Mouse (Mus musculus): Measurements from ENCODE around the gene D930048N14Rik. TPM values are rescaled to one million over a fixed set of nuclear protein-coding genes. Genes with fewer than 3 reads are reported as not detected.

The D930048N14Rik gene
- total and polyA plus RNA-seq, 3 experiments, result 0.39 to 2.1 TPM; not detected in 1

DNA sequence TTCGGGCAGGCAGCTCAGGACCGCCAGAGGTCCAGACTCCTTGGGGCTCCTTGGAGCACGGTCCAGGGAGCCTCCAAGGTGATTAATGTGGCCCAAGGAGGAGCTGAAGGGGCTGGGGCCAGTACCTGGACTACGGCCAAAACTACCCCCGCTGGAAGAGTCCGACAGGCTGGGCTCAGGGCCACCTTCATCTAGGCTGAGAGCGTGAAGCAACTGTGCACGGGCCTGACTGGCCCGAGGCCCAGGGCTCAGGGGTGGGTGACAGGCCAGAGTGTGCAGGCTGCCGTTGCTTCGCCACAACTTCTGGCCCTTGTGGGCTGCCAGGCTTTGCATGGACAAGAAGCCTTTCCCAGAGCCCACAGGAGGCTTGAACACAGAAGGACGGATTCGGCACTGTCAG, 5.5 kb upstream of the D930048N14Rik start:
- Histone ChIP-seq H3K4me3 (ENCODE audit: control insufficient read depth in 1 of 2, insufficient read depth in 1 of 2, low read depth in 2 of 2, low read length in 2 of 2) (no peak overlapping the region), H3K79me2 (ENCODE audit: control insufficient read depth, insufficient read depth, low read length, poor library complexity) (peaks cover under 1% of the 10 kb centered on the region; the same call in 1 of the 2 replicates), H3K9me3 (replicated peaks; ENCODE audit: insufficient read depth, low read length) (no peaks in the 10 kb centered on the region), H3K36me3 (ENCODE audit: control insufficient read depth in 1 of 2, insufficient read depth in 2 of 2, low read length in 2 of 2) (no peaks in the 10 kb centered on the region), H3K27ac (ENCODE audit: control insufficient read depth, low read depth, low read length) (no peak overlapping the region), H3K4me1 (ENCODE audit: control insufficient read depth in 1 of 2, insufficient read depth in 2 of 2, low read length in 2 of 2) (peaks cover 1 to 2% of the 10 kb centered on the region in 2 experiments; a peak in 1 of 4 replicates), H3K27me3 (ENCODE audit: control insufficient read depth in 1 of 2, insufficient read depth in 2 of 2, low read length in 2 of 2) (no peaks in the 10 kb centered on the region), H3K9ac (ENCODE audit: control insufficient read depth, low read depth, low read length, poor library complexity, severe bottlenecking) (no peak overlapping the region)
- TF ChIP-seq MYC (IDR thresholded peaks at IDR 0.05; ENCODE audit: low read depth, low read length), result no peak
- no peak for TF ChIP-seq TCF12 (IDR thresholded peaks at IDR 0.05; ENCODE audit: low read depth, low read length)
- TF ChIP-seq GATA1 (IDR thresholded peaks at IDR 0.05; ENCODE audit: low read depth, low read length), result no peak
- no peak for TF ChIP-seq MXI1 (IDR thresholded peaks at IDR 0.05; ENCODE audit: low read depth, low read length)
- no peak for TF ChIP-seq SMC3 (IDR thresholded peaks at IDR 0.05; ENCODE audit: low read depth, low read length)
- TF ChIP-seq ZMIZ1 (IDR thresholded peaks at IDR 0.05; ENCODE audit: low read depth, low read length), result no peak
- TF ChIP-seq RAD21 (IDR thresholded peaks at IDR 0.05; ENCODE audit: low read depth, low read length), result no peak
- TF ChIP-seq BHLHE40 (IDR thresholded peaks at IDR 0.05; ENCODE audit: borderline replicate concordance, low read depth, low read length), result no peak
- TF ChIP-seq NELFE (IDR thresholded peaks at IDR 0.05; ENCODE audit: low read depth, low read length), result no peak
- no peak for TF ChIP-seq MYB (IDR thresholded peaks at IDR 0.05; ENCODE audit: low read depth, low read length)
- TF ChIP-seq HCFC1 (IDR thresholded peaks at IDR 0.05; ENCODE audit: low read depth, low read length), result no peak
- TF ChIP-seq SIN3A (IDR thresholded peaks at IDR 0.05; ENCODE audit: low read length), result no peak
- TF ChIP-seq MAZ (IDR thresholded peaks at IDR 0.05; ENCODE audit: low read depth, low read length), result no peak
- TF ChIP-seq E2F4 (IDR thresholded peaks at IDR 0.05; ENCODE audit: borderline replicate concordance, low read depth, low read length), result no peak
- TF ChIP-seq KAT2A (conservative IDR thresholded peaks at IDR 0.05; ENCODE audit: low read depth, low read length), result no peak
- no peak for TF ChIP-seq TAL1 (IDR thresholded peaks at IDR 0.05; ENCODE audit: low read length)
- no peak for TF ChIP-seq JUND (IDR thresholded peaks at IDR 0.05; ENCODE audit: low read depth, low read length)
- no peak for DNase-seq (ENCODE audit: low read depth, low spot score)

DNA sequence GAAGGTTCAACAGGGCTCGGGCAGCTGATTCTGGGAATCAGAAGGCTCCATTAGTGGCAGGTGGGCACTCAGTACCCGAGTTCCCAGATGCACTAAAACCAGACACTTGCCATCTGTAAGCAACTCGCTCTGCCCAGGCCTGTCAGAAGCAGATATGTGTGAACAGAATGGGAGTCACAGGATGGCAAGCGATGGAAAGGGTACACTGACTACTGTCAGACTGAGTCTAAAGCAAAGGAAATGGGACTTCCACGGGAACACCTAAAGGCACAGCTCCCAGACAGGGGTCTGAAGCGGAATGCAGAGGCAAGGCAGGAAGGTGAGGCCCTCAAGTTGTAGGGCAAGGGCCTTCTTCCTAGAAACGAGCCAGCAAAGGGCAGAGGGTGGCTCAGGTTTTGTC, 4.5 kb upstream of the D930048N14Rik start:
- H3K9me3 ChIP-seq (replicated peaks; ENCODE audit: insufficient read depth, low read length), result no peaks in the 10 kb centered on the region
- H3K4me1 ChIP-seq (ENCODE audit: control insufficient read depth in 1 of 2, insufficient read depth in 2 of 2, low read length in 2 of 2), result peaks cover 1 to 2% of the 10 kb centered on the region in 2 experiments; a peak in 1 of 4 replicates
- H3K27me3 ChIP-seq (ENCODE audit: control insufficient read depth in 1 of 2, insufficient read depth in 2 of 2, low read length in 2 of 2), result no peaks in the 10 kb centered on the region
- no peak for DNase-seq (ENCODE audit: low read depth, low spot score)
- no peak overlapping the region for H3K27ac ChIP-seq (ENCODE audit: control insufficient read depth, low read depth, low read length)
- H3K79me2 ChIP-seq (ENCODE audit: control insufficient read depth, insufficient read depth, low read length, poor library complexity), result peaks cover 3% of the 10 kb centered on the region; the same call in 1 of the 2 replicates
- no peak for TF ChIP-seq E2F4 (IDR thresholded peaks at IDR 0.05; ENCODE audit: borderline replicate concordance, low read depth, low read length)
- TF ChIP-seq POLR2AphosphoS5 (IDR thresholded peaks at IDR 0.05; ENCODE audit: borderline replicate concordance, low read depth, low read length), result no peak
- no peak for TF ChIP-seq HCFC1 (IDR thresholded peaks at IDR 0.05; ENCODE audit: low read depth, low read length)
- TF ChIP-seq ELF1 (IDR thresholded peaks at IDR 0.05; ENCODE audit: low read depth, low read length), result no peak
- TF ChIP-seq JUND (IDR thresholded peaks at IDR 0.05; ENCODE audit: low read depth, low read length), result no peak
- TF ChIP-seq UBTF (IDR thresholded peaks at IDR 0.05; ENCODE audit: borderline replicate concordance, insufficient read depth, low read depth, low read length), result no peak
- H3K4me3 ChIP-seq (ENCODE audit: control insufficient read depth in 1 of 2, insufficient read depth in 1 of 2, low read depth in 2 of 2, low read length in 2 of 2), result no peak overlapping the region
- no peak overlapping the region for H3K9ac ChIP-seq (ENCODE audit: control insufficient read depth, low read depth, low read length, poor library complexity, severe bottlenecking)
- H3K36me3 ChIP-seq (ENCODE audit: control insufficient read depth in 1 of 2, insufficient read depth in 2 of 2, low read length in 2 of 2), result no peaks in the 10 kb centered on the region
